Mouse (Mus musculus): ENCODE data around the gene Tex13c3. TPM values are rescaled to one million over a fixed set of nuclear protein-coding genes. Genes with fewer than 3 reads are reported as not detected.
"Not testable (repeated sequence)": the region's sequence is repeated elsewhere in the genome, so short reads cannot be mapped to it uniquely, and the experiment has no call there.

The Tex13c3 gene
- not detected in 2 replicates for polyA plus RNA-seq (2011; ENCODE audit: insufficient read depth, insufficient read length, low replicate concordance, missing spikeins)

DNA sequence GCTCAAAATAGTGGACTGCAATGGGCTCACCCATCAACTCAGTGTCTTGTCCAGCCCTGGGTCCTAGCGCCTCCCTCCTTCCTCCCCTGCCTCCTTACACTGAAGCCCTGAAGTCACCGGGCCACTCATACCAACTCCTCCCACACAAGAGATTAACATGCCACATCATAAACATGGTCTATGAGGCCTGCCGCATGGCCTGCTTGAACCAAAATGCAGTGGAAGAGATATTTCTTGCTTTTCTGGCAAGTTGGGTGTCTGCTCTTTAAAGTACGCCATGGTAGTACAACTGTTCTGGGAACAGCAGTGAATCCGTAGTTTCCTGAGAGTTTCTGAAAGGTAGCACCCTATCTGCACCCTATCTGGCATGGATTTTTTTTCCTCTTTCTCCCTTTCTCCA, at the start of gene Tex13c3:
Tex13c3 (minus strand) TSS at position 101 of the 400 bp plus-strand sequence.
- not testable (repeated sequence) for H3K4me1 ChIP-seq (ENCODE audit: control insufficient read depth, insufficient read depth, low read length); H3K27ac ChIP-seq (ENCODE audit: control insufficient read depth, insufficient read depth, low read depth, low read length, poor library complexity); H3K4me3 ChIP-seq (replicated peaks; ENCODE audit: control insufficient read depth, low read depth, low read length)
- 91% methylated on average over 5 of the region's 5 CpGs for WGBS

DNA sequence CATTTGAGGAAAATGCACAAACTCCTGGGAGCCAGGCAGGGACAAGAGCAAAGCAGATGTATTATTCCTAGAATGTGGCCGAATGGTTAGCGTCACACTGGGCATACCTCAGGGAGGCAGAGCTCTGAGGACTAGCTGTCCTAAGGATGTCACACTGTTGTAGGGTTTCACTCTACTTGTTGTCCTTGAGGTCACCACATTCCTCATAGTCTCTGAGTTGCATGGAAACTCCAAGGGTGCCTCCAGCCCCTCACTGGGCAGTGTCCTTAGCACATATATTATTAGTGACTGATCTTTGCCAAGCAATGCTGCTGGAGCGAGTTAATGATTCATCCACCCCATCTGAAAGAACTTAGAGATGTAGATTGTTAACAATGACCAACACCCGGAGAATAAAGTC, 8.6 kb upstream of the Tex13c3 start:
- WGBS = 75% methylated on average over 4 of the region's 4 CpGs
- TF ChIP-seq CTCF (IDR thresholded peaks at IDR 0.05; ENCODE audit: control insufficient read depth, insufficient read depth, low read length) (no peak), POLR2A (IDR thresholded peaks at IDR 0.05; ENCODE audit: borderline replicate concordance, control insufficient read depth, low read depth, low read length) (no peak)
- Histone ChIP-seq H3K4me1 (ENCODE audit: control insufficient read depth, insufficient read depth, low read length) (no peaks in the 10 kb centered on the region), H3K4me3 (replicated peaks; ENCODE audit: control insufficient read depth, low read depth, low read length) (no peak overlapping the region), H3K27ac (ENCODE audit: control insufficient read depth, insufficient read depth, low read depth, low read length, poor library complexity) (no peak overlapping the region)
